Mouse (Mus musculus) liver, postnatal 0 days (tissue): Measurements from ENCODE around the gene Lhfp.

Source experiments
- CTCF ChIP-seq: sonication (generic); IDR thresholded peaks from 2 replicates; pipeline ENCODE4 v1.5.1; 2016; ENCODE audit warnings: antibody characterized with exemption, low read depth
- EP300 ChIP-seq: IDR thresholded peaks from 2 replicates; pipeline ENCODE4 v1.6.1; 2016; ENCODE audit warnings: antibody characterized with exemption, low read depth, mild to moderate bottlenecking

DNA sequence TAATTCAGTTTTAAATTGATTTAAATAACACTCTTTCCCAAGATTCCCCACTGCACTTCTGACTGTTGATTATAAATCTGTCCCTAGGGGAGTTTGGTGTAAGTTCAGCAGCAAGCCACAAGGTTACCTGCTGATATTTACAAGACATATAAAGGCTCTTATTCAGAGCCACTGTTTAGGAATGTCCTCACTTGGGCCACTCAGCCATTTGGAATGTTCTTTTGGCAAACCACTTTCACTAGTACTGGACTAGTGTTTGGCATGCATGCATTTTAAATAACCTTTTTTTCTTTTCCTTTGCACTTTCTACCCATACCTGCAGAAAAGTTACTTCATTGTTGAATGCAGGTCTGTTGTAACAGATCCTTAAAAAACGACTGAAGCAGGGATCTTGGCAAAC is 109.8 kb downstream of the Lhfp start:
- no peak for TF ChIP-seq CTCF
- no peak for TF ChIP-seq EP300
